13 mouse cellular contexts compared by ENCODE assay signal in the genomic region with DNA sequence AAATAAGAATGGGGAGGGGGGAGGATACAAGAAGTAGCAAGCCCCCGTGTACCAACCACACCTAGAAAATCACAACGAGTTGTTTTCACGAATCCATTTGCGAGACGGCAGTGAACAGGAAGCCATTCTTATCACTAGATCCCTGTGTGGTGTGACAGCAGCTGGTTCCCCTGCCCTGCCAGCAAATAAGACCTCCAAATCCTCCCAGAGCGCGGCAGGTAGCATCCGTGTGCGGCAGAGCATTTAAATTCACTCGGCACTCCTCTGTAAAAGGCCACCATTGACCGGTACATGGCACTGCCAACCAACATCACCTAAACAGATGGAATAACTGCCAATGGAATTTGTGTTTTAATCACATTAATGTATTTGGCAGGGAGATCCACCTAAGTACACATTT.
DNase-seq lines count a peak whose midpoint lies in the region; ATAC-seq and TF ChIP-seq lines count a peak whose summit lies in the region.
"Had no signal": no experiment of that assay in that cellular context is flagged by ENCODE, and none has a peak within 500 bp of the region (broad histone marks: within the 10 kb centered on the region; RNA-seq: fewer than 3 reads in every experiment).

No protein-coding gene starts in this region.

- H3K4me3 ChIP-seq in hindbrain, embryonic 14.5 days (replicated peaks; ENCODE audit: low read length), result no peak overlapping the region
- H3K4me3 ChIP-seq in neural tube, embryonic 13.5 days, result no peak overlapping the region
- no peak overlapping the region for H3K4me3 ChIP-seq in lung, postnatal 0 days (ENCODE audit: low read depth, low read length)
- H3K4me3 ChIP-seq in heart, embryonic 12.5 days, result no peak overlapping the region
- H3K4me3 ChIP-seq: embryonic facial prominence, embryonic 13.5 days had no signal

- no peak for ATAC-seq in hindbrain, embryonic 14.5 days (ENCODE audit: low FRiP score)
- no peak for ATAC-seq in neural tube, embryonic 13.5 days (ENCODE audit: low read depth)
- no peak for ATAC-seq in lung, postnatal 0 days
- ATAC-seq in heart, embryonic 12.5 days (ENCODE audit: insufficient number of reproducible peaks, low FRiP score), result no peak

- peak overlapping the region; percentile 40 for H3K9ac ChIP-seq in hindbrain, embryonic 14.5 days
- H3K9ac ChIP-seq in neural tube, embryonic 13.5 days, result peak overlapping the region; percentile 64
- H3K9ac ChIP-seq in lung, postnatal 0 days (replicated peaks; ENCODE audit: low read depth), result no peak overlapping the region
- no peak overlapping the region for H3K9ac ChIP-seq in heart, embryonic 12.5 days
- H3K9ac ChIP-seq: embryonic facial prominence, embryonic 13.5 days; liver, embryonic 14.5 days had no signal

- H3K9me3 ChIP-seq in hindbrain, embryonic 14.5 days (ENCODE audit: control insufficient read depth, low read length), result no peaks in the 10 kb centered on the region
- no peaks in the 10 kb centered on the region for H3K9me3 ChIP-seq in neural tube, embryonic 13.5 days
- no peaks in the 10 kb centered on the region for H3K9me3 ChIP-seq in lung, postnatal 0 days (ENCODE audit: low read length)
- no peaks in the 10 kb centered on the region for H3K9me3 ChIP-seq in heart, embryonic 12.5 days (replicated peaks)
- H3K9me3 ChIP-seq: embryonic facial prominence, embryonic 13.5 days had no signal

- peak; percentile 61 for DNase-seq in left cerebral cortex, postnatal 4 days
- DNase-seq in left cerebral cortex, adult 11 months (ENCODE audit: low spot score), result no peak
- peak; percentile 14 to 43 for DNase-seq in cerebellum, postnatal 25 days
- DNase-seq in hindbrain, embryonic 14.5 days (ENCODE audit: low spot score), result no peak
- no peak for DNase-seq in lung, postnatal 0 days (ENCODE audit: low spot score)
- DNase-seq in thymus, postnatal 0 days (ENCODE audit: low spot score), result no peak
- DNase-seq: heart, postnatal 4 days; kidney, postnatal 10 days; thymus, postnatal 4 days had no signal

- intact Hi-C loops in left cerebral cortex, postnatal 4 days (cut with DNase I), result loop anchor here (2.0 to 10.0 kb wide), 2 partner anchors 61 to 165 kb away; no protein-coding TSS in a partner anchor

- peak overlapping the region; percentile 35 for H3K4me2 ChIP-seq in hindbrain, embryonic 14.5 days (replicated peaks)
- peak overlapping the region; percentile 41 for H3K4me2 ChIP-seq in neural tube, embryonic 13.5 days
- no peak overlapping the region for H3K4me2 ChIP-seq in lung, postnatal 0 days (replicated peaks; ENCODE audit: low read depth, low read length)
- no peak overlapping the region for H3K4me2 ChIP-seq in heart, embryonic 12.5 days

- peak overlapping the region; percentile 83 for H3K27ac ChIP-seq in hindbrain, embryonic 14.5 days
- H3K27ac ChIP-seq in neural tube, embryonic 13.5 days (replicated peaks), result peak overlapping the region; percentile 88
- no peak overlapping the region for H3K27ac ChIP-seq in lung, postnatal 0 days (ENCODE audit: low read length)
- H3K27ac ChIP-seq in heart, embryonic 12.5 days (ENCODE audit: poor library complexity, severe bottlenecking), result no peak overlapping the region
- H3K27ac ChIP-seq: embryonic facial prominence, embryonic 13.5 days; liver, embryonic 14.5 days had no signal

- no peaks in the 10 kb centered on the region for H3K36me3 ChIP-seq in hindbrain, embryonic 14.5 days (replicated peaks; ENCODE audit: control insufficient read depth, insufficient read depth)
- H3K36me3 ChIP-seq in neural tube, embryonic 13.5 days, result no peaks in the 10 kb centered on the region
- no peaks in the 10 kb centered on the region for H3K36me3 ChIP-seq in lung, postnatal 0 days (ENCODE audit: insufficient read depth, low read length)
- H3K36me3 ChIP-seq in heart, embryonic 12.5 days, result no peaks in the 10 kb centered on the region
- H3K36me3 ChIP-seq: embryonic facial prominence, embryonic 13.5 days had no signal

- no peak for TF ChIP-seq EP300 in lung, postnatal 0 days (IDR thresholded peaks at IDR 0.05)

- no peaks in the 10 kb centered on the region for H3K27me3 ChIP-seq in hindbrain, embryonic 14.5 days (ENCODE audit: control insufficient read depth, insufficient read depth, low read length)
- H3K27me3 ChIP-seq in neural tube, embryonic 13.5 days, result no peaks in the 10 kb centered on the region
- no peaks in the 10 kb centered on the region for H3K27me3 ChIP-seq in lung, postnatal 0 days (replicated peaks; ENCODE audit: insufficient read depth, low read length)
- no peaks in the 10 kb centered on the region for H3K27me3 ChIP-seq in heart, embryonic 12.5 days (replicated peaks)
- H3K27me3 ChIP-seq: embryonic facial prominence, embryonic 13.5 days had no signal

- WGBS in hindbrain, embryonic 14.5 days, result 52% methylated on average over 11 of the region's 11 CpGs
- WGBS in neural tube, embryonic 13.5 days, result 59% methylated on average over 11 of the region's 11 CpGs
- 60% methylated on average over 11 of the region's 11 CpGs for WGBS in lung, postnatal 0 days
- WGBS in heart, embryonic 12.5 days, result 58% methylated on average over 11 of the region's 11 CpGs

- peaks cover 46% of the 10 kb centered on the region for H3K4me1 ChIP-seq in hindbrain, embryonic 14.5 days (replicated peaks; ENCODE audit: control insufficient read depth, insufficient read depth, low read length)
- peaks cover 39% of the 10 kb centered on the region for H3K4me1 ChIP-seq in neural tube, embryonic 13.5 days (replicated peaks)
- no peaks in the 10 kb centered on the region for H3K4me1 ChIP-seq in lung, postnatal 0 days (ENCODE audit: insufficient read depth, low read depth, low read length)
- peaks cover 6% of the 10 kb centered on the region; the same call in 1 of the 2 replicates for H3K4me1 ChIP-seq in heart, embryonic 12.5 days (replicated peaks)

- TF ChIP-seq CTCF in lung, postnatal 0 days (IDR thresholded peaks at IDR 0.05), result no peak

Comparison
In these comparisons a context has a peak if more than half of its experiments do, and no peak if none do; other contexts are left out.
1. DNase-seq: peak in left cerebral cortex, postnatal 4 days (single experiment) and cerebellum, postnatal 25 days (2 of 2); none in left cerebral cortex, adult 11 months (single experiment), hindbrain, embryonic 14.5 days (single experiment), lung, postnatal 0 days (single experiment) and thymus, postnatal 0 days (single experiment).
2. H3K27ac ChIP-seq: peak in hindbrain, embryonic 14.5 days (single experiment) and neural tube, embryonic 13.5 days (single experiment); none in lung, postnatal 0 days (single experiment) and heart, embryonic 12.5 days (single experiment).
3. H3K4me2 ChIP-seq: peak in hindbrain, embryonic 14.5 days (single experiment) and neural tube, embryonic 13.5 days (single experiment); none in lung, postnatal 0 days (single experiment) and heart, embryonic 12.5 days (single experiment).
4. H3K9ac ChIP-seq: peak in hindbrain, embryonic 14.5 days (single experiment) and neural tube, embryonic 13.5 days (single experiment); none in lung, postnatal 0 days (single experiment) and heart, embryonic 12.5 days (single experiment).